In genomic region chr4:43381408-43382154, GRCm38 (mm10) we compare ENCODE assay signal across 8 mouse cellular contexts. TPM values are rescaled to one million over a fixed set of nuclear protein-coding genes. Genes with fewer than 3 reads are reported as not detected.
DNase-seq lines count a peak whose midpoint lies in the region; ATAC-seq and TF ChIP-seq lines count a peak whose summit lies in the region.

Rusc2 (plus strand) TSS chr4:43381979.

- H3K27me3 ChIP-seq in MEL (ENCODE audit: control insufficient read depth in 1 of 2, insufficient read depth in 2 of 2, low read length in 2 of 2) = no peaks in the 10 kb centered on the region
- peaks cover 23% of the 10 kb centered on the region for H3K27me3 ChIP-seq in hindbrain, embryonic 10.5 days (ENCODE audit: insufficient read depth, poor library complexity, severe bottlenecking)
- H3K27me3 ChIP-seq in lung, embryonic 16.5 days (ENCODE audit: control insufficient read depth, insufficient read depth, low read depth, low read length) = no peaks in the 10 kb centered on the region

- 2% methylated on average over 63 of the region's 63 CpGs for WGBS in hindbrain, embryonic 10.5 days
- under 1% methylated on average over 63 of the region's 63 CpGs for WGBS in lung, embryonic 16.5 days

- peak within 1 kb of the TSS; percentile 56 for H3K9ac ChIP-seq in MEL (ENCODE audit: control insufficient read depth, low read depth, low read length, poor library complexity, severe bottlenecking)
- peak within 1 kb of the TSS; percentile 89 for H3K9ac ChIP-seq in lung, embryonic 16.5 days (ENCODE audit: low read length)

- peaks cover 6 to 14% of the 10 kb centered on the region in 2 experiments; a peak in 3 of 4 replicates for H3K4me1 ChIP-seq in MEL (ENCODE audit: control insufficient read depth in 1 of 2, insufficient read depth in 2 of 2, low read length in 2 of 2)
- peaks cover 23% of the 10 kb centered on the region for H3K4me1 ChIP-seq in hindbrain, embryonic 10.5 days (replicated peaks)
- peaks cover 6% of the 10 kb centered on the region for H3K4me1 ChIP-seq in lung, embryonic 16.5 days (replicated peaks; ENCODE audit: control insufficient read depth, insufficient read depth, low read length)

- TF ChIP-seq RAD21 in MEL (IDR thresholded peaks at IDR 0.05; ENCODE audit: low read depth, low read length) = no peak

- TF ChIP-seq CTCF in MEL (IDR thresholded peaks at IDR 0.05 in 2 of 3, conservative IDR thresholded peaks at IDR 0.05 in 1 of 3; ENCODE audit: control insufficient read depth in 1 of 3, insufficient read depth in 1 of 3, low read depth in 2 of 3, low read length in 3 of 3, poor library complexity in 1 of 3, severe bottlenecking in 1 of 3) = peak in 2 of 3 experiments; percentile 21 to 43; a peak in 3 of 6 replicates

- ATAC-seq in lung, embryonic 16.5 days (ENCODE audit: low read depth) = peak; percentile 96

- H3K79me2 ChIP-seq in MEL (ENCODE audit: control insufficient read depth, insufficient read depth, low read length, poor library complexity) = 0 out of 2 replicates have a peak, but pooled peaks cover 1% of the 10 kb centered on the region

- no peaks in the 10 kb centered on the region for H3K9me3 ChIP-seq in MEL (replicated peaks; ENCODE audit: insufficient read depth, low read length)
- H3K9me3 ChIP-seq in hindbrain, embryonic 10.5 days = no peaks in the 10 kb centered on the region
- H3K9me3 ChIP-seq in lung, embryonic 16.5 days (ENCODE audit: control insufficient read depth, low read length) = no peaks in the 10 kb centered on the region

- peaks cover 0 to 14% of the 10 kb centered on the region in 2 experiments; a peak in 2 of 4 replicates for H3K36me3 ChIP-seq in MEL (ENCODE audit: control insufficient read depth in 1 of 2, insufficient read depth in 2 of 2, low read length in 2 of 2)
- H3K36me3 ChIP-seq in hindbrain, embryonic 10.5 days = no peaks in the 10 kb centered on the region
- H3K36me3 ChIP-seq in lung, embryonic 16.5 days (ENCODE audit: control insufficient read depth, insufficient read depth, low read length) = no peaks in the 10 kb centered on the region

- H3K27ac ChIP-seq in MEL (ENCODE audit: control insufficient read depth, low read depth, low read length) = peak within 1 kb of the TSS; percentile 7; the same call in 1 of the 2 replicates
- peak within 1 kb of the TSS; percentile 89 for H3K27ac ChIP-seq in hindbrain, embryonic 10.5 days
- H3K27ac ChIP-seq in lung, embryonic 16.5 days (ENCODE audit: low read length) = peak within 1 kb of the TSS; percentile 53

- H3K4me2 ChIP-seq in lung, embryonic 16.5 days (ENCODE audit: low read depth, low read length) = peak within 1 kb of the TSS; percentile 68

- DNase-seq in MEL (ENCODE audit: low read depth, low spot score) = peak; percentile 79
- DNase-seq in cerebellum, adult 9-10 months = peak; percentile 91
- peak; percentile 84 to 94 for DNase-seq in frontal cortex, postnatal 10 days (ENCODE audit: low spot score in 2 of 2)
- DNase-seq in hindbrain, embryonic 10.5 days (ENCODE audit: low spot score) = peak; percentile 84
- DNase-seq in layer of hippocampus, postnatal 10 days (ENCODE audit: low spot score in 2 of 2) = peak; percentile 94 to 98
- peak; percentile 78 for DNase-seq in ovary, postnatal 10 days (ENCODE audit: low spot score)
- DNase-seq in thymus, postnatal 14 days = peak; percentile 84

- peak within 1 kb of the TSS; percentile 61 to 94 for H3K4me3 ChIP-seq in MEL (ENCODE audit: control insufficient read depth in 1 of 2, insufficient read depth in 1 of 2, low read depth in 2 of 2, low read length in 2 of 2)
- peak within 1 kb of the TSS; percentile 73 for H3K4me3 ChIP-seq in hindbrain, embryonic 10.5 days
- peak within 1 kb of the TSS; percentile 78 for H3K4me3 ChIP-seq in lung, embryonic 16.5 days (ENCODE audit: low read length)

- peak; percentile 60 to 72; a peak in 3 of 4 replicates for TF ChIP-seq POLR2A in MEL (IDR thresholded peaks at IDR 0.05; ENCODE audit: control insufficient read depth in 1 of 2, insufficient read depth in 1 of 2, low read depth in 1 of 2, low read length in 2 of 2, poor library complexity in 1 of 2)

- TF ChIP-seq EP300 in MEL (IDR thresholded peaks at IDR 0.05; ENCODE audit: low read depth in 1 of 2, low read length in 2 of 2) = no peak; a peak in 1 of 4 replicates

TF ChIP-seq in MEL, 35 proteins besides CTCF, POLR2A, EP300 and RAD21:
- TF ChIP-seq KAT2A (conservative IDR thresholded peaks at IDR 0.05; ENCODE audit: low read depth, low read length) (no peak), NRF1 (IDR thresholded peaks at IDR 0.05; ENCODE audit: insufficient read depth, low read depth, low read length, poor library complexity, severe bottlenecking) (peak; percentile 58; the same call in 1 of the 2 replicates), NELFE (IDR thresholded peaks at IDR 0.05; ENCODE audit: low read depth, low read length) (peak; percentile 36; the same call in 1 of the 2 replicates), MYC (IDR thresholded peaks at IDR 0.05; ENCODE audit: low read depth, low read length) (no peak), CHD1 (IDR thresholded peaks at IDR 0.05; ENCODE audit: low read depth, low read length) (peak; percentile 88; the same call in 1 of the 2 replicates), ZMIZ1 (IDR thresholded peaks at IDR 0.05; ENCODE audit: low read depth, low read length) (peak; percentile 78), POLR2AphosphoS2 (IDR thresholded peaks at IDR 0.05; ENCODE audit: low read length) (peak; percentile 67; the same call in 1 of the 2 replicates), USF1 (IDR thresholded peaks at IDR 0.05; ENCODE audit: low read depth, low read length) (0 out of 2 replicates have a peak, but pooled peaks have one; percentile 38), MAX (IDR thresholded peaks at IDR 0.05; ENCODE audit: low read length) (peak; percentile 28; the same call in 1 of the 2 replicates), MAZ (IDR thresholded peaks at IDR 0.05; ENCODE audit: low read depth, low read length) (no peak), MXI1 (IDR thresholded peaks at IDR 0.05; ENCODE audit: low read depth, low read length) (peak; percentile 59), BHLHE40 (IDR thresholded peaks at IDR 0.05; ENCODE audit: borderline replicate concordance, low read depth, low read length) (peak; percentile 39; the same call in 1 of the 2 replicates)

RNA-seq across cellular contexts. Expression of gene Rusc2, which starts in this region (rescaled TPM):
- total RNA-seq in MEL (2012; rRNA removed) = 2.4 and 4.7 TPM in 2 replicates
- polyA plus RNA-seq in MEL (2012; ENCODE audit: insufficient read depth in 1 of 2, insufficient read length in 2 of 2, low read depth in 1 of 2, low replicate concordance in 2 of 2, missing spikeins in 1 of 2) = 1 to 10 TPM in 1 of 2 experiments, not detected in 1; 7.3 TPM
- polyA plus RNA-seq in hindbrain, embryonic 10.5 days (2016; fragmentation: Nextera tagmentation; extraction: Ambion mirVana) = 12.5 and 33.4 TPM in 2 replicates
- total RNA-seq in layer of hippocampus, postnatal 10 days (2021) = 100 to 1,000 TPM; 126 to 129 TPM
- polyA plus RNA-seq in lung, embryonic 16.5 days (2015; fragmentation: Nextera tagmentation; extraction: Ambion mirVana) = 12.9 and 15.1 TPM in 2 replicates

Comparison
In these comparisons a context has a peak if more than half of its experiments do, and no peak if none do; other contexts are left out.
1. Peak in every context shown above with its lines: DNase-seq, ATAC-seq, H3K4me3 ChIP-seq and H3K27ac ChIP-seq.
2. RNA of gene Rusc2 (total RNA-seq): 126 to 129 TPM in layer of hippocampus, postnatal 10 days; 2.4 to 4.7 TPM in MEL; every median in the first group is over 10 times any median in the second.
3. H3K27ac ChIP-seq: peak in every context shown above with its lines; median percentile 89 in hindbrain, embryonic 10.5 days; 53 in lung, embryonic 16.5 days; 7 in MEL.